Comparison of ENCODE assay signal across 8 mouse cellular contexts in genomic region chr9:99874735-99875617, GRCm38 (mm10). TPM values are rescaled to one million over a fixed set of nuclear protein-coding genes. Genes with fewer than 3 reads are reported as not detected.
A peak's percentile ranks its signal among the peaks of the same experiment; 100 is the strongest.
DNase-seq lines count a peak whose midpoint lies in the region; ATAC-seq and TF ChIP-seq lines count a peak whose summit lies in the region.
"Had no signal": no experiment of that assay in that cellular context is flagged by ENCODE, and none has a peak within 500 bp of the region (broad histone marks: within the 10 kb centered on the region; RNA-seq: fewer than 3 reads in every experiment).

No protein-coding gene starts in this region.

- no peak for TF ChIP-seq CTCF in liver, postnatal 0 days (IDR thresholded peaks at IDR 0.05; ENCODE audit: low read depth)
- TF ChIP-seq CTCF in intestine, postnatal 0 days (IDR thresholded peaks at IDR 0.05; ENCODE audit: low read depth), result no peak

- H3K4me3 ChIP-seq in liver, postnatal 0 days (ENCODE audit: low read depth, low read length), result 0 out of 2 replicates have a peak overlapping the region, but pooled peaks have one; percentile 8
- peak overlapping the region; percentile 34 for H3K4me3 ChIP-seq in embryonic facial prominence, embryonic 13.5 days
- H3K4me3 ChIP-seq in intestine, postnatal 0 days (ENCODE audit: low read depth, low read length), result peak overlapping the region; percentile 18; the same call in 1 of the 2 replicates
- H3K4me3 ChIP-seq in stomach, embryonic 14.5 days (ENCODE audit: low read depth, low read length), result no peak overlapping the region; the same call in 1 of the 2 replicates

- DNase-seq in liver, postnatal 0 days, result no peak
- DNase-seq in liver, result no peak
- no peak for DNase-seq in adrenal gland, adult (ENCODE audit: inconsistent age in 2 of 2, low spot score in 1 of 2)
- DNase-seq in spleen, postnatal 14 days (ENCODE audit: low spot score in 2 of 2), result no peak
- DNase-seq: kidney, adult 9 months had no signal

- no peaks in the 10 kb centered on the region for H3K4me1 ChIP-seq in liver, postnatal 0 days (ENCODE audit: insufficient read depth)
- peaks cover 43% of the 10 kb centered on the region for H3K4me1 ChIP-seq in embryonic facial prominence, embryonic 13.5 days
- no peaks in the 10 kb centered on the region for H3K4me1 ChIP-seq in intestine, postnatal 0 days (replicated peaks; ENCODE audit: control insufficient read depth, insufficient read depth, low read length)
- peaks cover 8% of the 10 kb centered on the region; the same call in 1 of the 2 replicates for H3K4me1 ChIP-seq in stomach, embryonic 14.5 days (ENCODE audit: control insufficient read depth, insufficient read depth, low read length)

- no peak overlapping the region for H3K9ac ChIP-seq in liver, postnatal 0 days (replicated peaks)
- H3K9ac ChIP-seq in embryonic facial prominence, embryonic 13.5 days, result no peak overlapping the region
- H3K9ac ChIP-seq in intestine, postnatal 0 days (ENCODE audit: low read depth, low read length), result no peak overlapping the region
- no peak overlapping the region for H3K9ac ChIP-seq in stomach, embryonic 14.5 days (replicated peaks; ENCODE audit: low read depth, low read length)

- H3K4me2 ChIP-seq in liver, postnatal 0 days (ENCODE audit: low read depth, low read length), result no peak overlapping the region
- peak overlapping the region; percentile 55 for H3K4me2 ChIP-seq in embryonic facial prominence, embryonic 13.5 days
- H3K4me2 ChIP-seq in intestine, postnatal 0 days (replicated peaks; ENCODE audit: low read depth), result peak overlapping the region; percentile 43; the same call in 1 of the 2 replicates
- peak overlapping the region; percentile 29; the same call in 1 of the 2 replicates for H3K4me2 ChIP-seq in stomach, embryonic 14.5 days (replicated peaks; ENCODE audit: low read depth, low read length)

- no peaks in the 10 kb centered on the region for H3K9me3 ChIP-seq in liver, postnatal 0 days (ENCODE audit: low read length)
- H3K9me3 ChIP-seq in embryonic facial prominence, embryonic 13.5 days, result no peaks in the 10 kb centered on the region
- no peaks in the 10 kb centered on the region for H3K9me3 ChIP-seq in intestine, postnatal 0 days (ENCODE audit: control insufficient read depth)
- H3K9me3 ChIP-seq in stomach, embryonic 14.5 days (ENCODE audit: control insufficient read depth, low read depth, low read length), result no peaks in the 10 kb centered on the region

- peaks cover 96% of the 10 kb centered on the region for H3K27me3 ChIP-seq in liver, postnatal 0 days (ENCODE audit: insufficient read depth, low read length)
- H3K27me3 ChIP-seq in embryonic facial prominence, embryonic 13.5 days, result peaks cover 99% of the 10 kb centered on the region
- peaks cover 98% of the 10 kb centered on the region for H3K27me3 ChIP-seq in intestine, postnatal 0 days (replicated peaks; ENCODE audit: control insufficient read depth, insufficient read depth, low read length)
- H3K27me3 ChIP-seq in stomach, embryonic 14.5 days (ENCODE audit: control insufficient read depth, insufficient read depth, low read length), result peaks cover 64% of the 10 kb centered on the region

- WGBS in liver, postnatal 0 days (ENCODE audit: insufficient replicate concordance), result 4% methylated on average over 52 of the region's 52 CpGs
- WGBS in embryonic facial prominence, embryonic 13.5 days, result 1% methylated on average over 52 of the region's 52 CpGs
- WGBS in intestine, postnatal 0 days, result 3% methylated on average over 52 of the region's 52 CpGs
- WGBS in stomach, embryonic 14.5 days, result 2% methylated on average over 51 of the region's 52 CpGs

- H3K36me3 ChIP-seq in liver, postnatal 0 days (replicated peaks; ENCODE audit: insufficient read depth, low read length), result no peaks in the 10 kb centered on the region
- no peaks in the 10 kb centered on the region for H3K36me3 ChIP-seq in embryonic facial prominence, embryonic 13.5 days
- H3K36me3 ChIP-seq in intestine, postnatal 0 days (ENCODE audit: control insufficient read depth, insufficient read depth), result no peaks in the 10 kb centered on the region
- H3K36me3 ChIP-seq in stomach, embryonic 14.5 days (ENCODE audit: control insufficient read depth, insufficient read depth, low read length), result no peaks in the 10 kb centered on the region

- TF ChIP-seq EP300 in liver, postnatal 0 days (IDR thresholded peaks at IDR 0.05; ENCODE audit: low read depth), result no peak

- H3K27ac ChIP-seq in liver, postnatal 0 days (ENCODE audit: low read depth), result no peak overlapping the region
- no peak overlapping the region for H3K27ac ChIP-seq in embryonic facial prominence, embryonic 13.5 days
- H3K27ac ChIP-seq in intestine, postnatal 0 days (ENCODE audit: low read depth, low read length), result no peak overlapping the region
- H3K27ac ChIP-seq in stomach, embryonic 14.5 days (ENCODE audit: low read length), result no peak overlapping the region

- no peak for ATAC-seq in liver, postnatal 0 days
- no peak for ATAC-seq in embryonic facial prominence, embryonic 13.5 days (ENCODE audit: insufficient number of reproducible peaks, insufficient read depth, low FRiP score, low TSS enrichment, low read depth)
- no peak for ATAC-seq in intestine, postnatal 0 days
- ATAC-seq in stomach, embryonic 14.5 days (ENCODE audit: insufficient number of reproducible peaks, insufficient read depth, low FRiP score, low read depth), result no peak

RNA-seq across cellular contexts. Expression of gene Sox14, which starts 1.0 kb away (rescaled TPM):
- not detected in 2 replicates for polyA plus RNA-seq in liver, postnatal 0 days (2015; fragmentation: Nextera tagmentation; extraction: Ambion mirVana)
- 1.6 and 1.7 TPM in 2 replicates for polyA plus RNA-seq in embryonic facial prominence, embryonic 13.5 days (2015; fragmentation: Nextera tagmentation; extraction: Ambion mirVana)
- polyA plus RNA-seq in intestine, postnatal 0 days (2015; fragmentation: Nextera tagmentation; extraction: Ambion mirVana), result not detected in 2 replicates
- not detected in 2 replicates for polyA plus RNA-seq in stomach, embryonic 14.5 days (2014; fragmentation: Nextera tagmentation; extraction: Ambion mirVana)
